Mouse (Mus musculus) layer of hippocampus, adult 6 months (tissue): ENCODE measurements around the gene Rps7. TPM values are rescaled to one million over a fixed set of nuclear protein-coding genes. Genes with fewer than 3 reads are reported as not detected.

Experiments used
- long read RNA-seq, 2 experiments: library from polyadenylated mRNA; unstranded; transcript quantifications; one replicate each; pipeline ENCODE4 v2.0.0; 2019 to 2020
- microRNA-seq: library from miRNA; unstranded; fragments of <30 nt; microRNA quantifications from one replicate; pipeline ENCODE4 v1.2.0, GENCODE M21; 2020
- polyA plus RNA-seq: library from polyadenylated mRNA; unstranded; fragments of <200 nt; fragmentation: Nextera tagmentation; gene quantifications from 2 replicates; pipeline ENCODE4 v1.2.3, GENCODE M21; 2021

Gene Rps7
- 1,199 and 1,324 TPM in 2 replicates for polyA plus RNA-seq
- long read RNA-seq, experiment 1, transcript Rps7-201 (7 exons, 954 nt), result major isoform, 811 of 878 reads
- long read RNA-seq, experiment 1, transcript Rps7-203 (6 exons, 820 nt), result minor isoform, 31 of 878 reads
- long read RNA-seq, experiment 1, partial matches to known transcripts, result 12 of 878 reads
- long read RNA-seq, experiment 1, other reads (novel, unspliced or antisense), result 21 of 878 reads
- long read RNA-seq, experiment 2, transcript Rps7-201 (7 exons, 954 nt), result major isoform, 61 of 69 reads
- long read RNA-seq, experiment 2, partial matches to known transcripts, result 0 of 69 reads
- long read RNA-seq, experiment 2, other reads (novel, unspliced or antisense), result 4 of 69 reads

DNA sequence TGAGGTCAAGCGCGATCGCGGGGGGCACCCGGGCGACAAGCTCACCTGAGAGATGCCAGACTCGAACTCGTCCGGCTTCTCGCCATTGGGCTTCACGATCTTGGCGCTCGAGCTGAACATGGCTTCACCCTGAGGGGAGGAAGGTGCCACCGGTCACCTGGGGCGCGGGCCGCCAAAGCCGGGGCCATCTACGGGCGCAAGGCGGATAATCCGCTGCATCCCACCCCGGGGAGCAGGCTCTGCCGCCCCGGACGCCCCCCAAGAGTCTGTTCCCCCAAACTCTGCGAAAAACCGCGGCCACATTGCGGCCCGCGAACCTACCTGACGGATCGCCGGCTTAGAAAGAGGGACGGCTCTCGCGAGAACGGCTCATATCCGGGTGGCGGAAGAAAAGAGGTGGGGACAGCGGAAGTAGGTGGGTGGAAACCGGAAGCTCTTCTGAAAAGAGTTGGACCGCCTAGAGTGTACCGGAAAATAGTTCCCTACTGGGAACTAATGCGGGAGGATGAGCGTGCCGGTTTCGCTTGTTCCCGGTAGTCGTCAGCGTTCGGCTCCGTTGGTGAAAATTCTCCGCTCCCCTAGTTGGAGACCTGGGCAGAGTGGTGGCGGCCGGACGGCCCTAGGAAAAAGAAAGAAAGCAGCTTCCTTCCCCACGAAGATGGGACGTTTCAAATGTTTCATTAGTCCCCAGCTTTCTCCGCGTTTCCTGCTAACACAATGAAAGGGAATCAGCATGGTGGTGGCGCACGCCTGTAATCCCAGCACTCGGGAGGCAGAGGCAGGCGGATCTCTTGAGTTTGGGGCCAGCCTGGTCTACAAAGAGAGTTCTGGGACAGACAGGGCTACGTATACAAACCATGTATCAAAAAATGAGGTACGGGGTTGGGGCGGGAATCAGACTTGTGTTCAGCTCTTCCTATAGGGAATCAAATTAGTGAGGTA is at the start of gene Rps7:
Rps7 (minus strand) TSS at position 419 of the 942 bp plus-strand sequence.

GRCm38 (mm10) chr12:28675121-28675924 is 39.6 kb upstream of the Rps7 start, which contains the start of gene Adi1:
Adi1 (plus strand) TSS chr12:28675231.

DNA sequence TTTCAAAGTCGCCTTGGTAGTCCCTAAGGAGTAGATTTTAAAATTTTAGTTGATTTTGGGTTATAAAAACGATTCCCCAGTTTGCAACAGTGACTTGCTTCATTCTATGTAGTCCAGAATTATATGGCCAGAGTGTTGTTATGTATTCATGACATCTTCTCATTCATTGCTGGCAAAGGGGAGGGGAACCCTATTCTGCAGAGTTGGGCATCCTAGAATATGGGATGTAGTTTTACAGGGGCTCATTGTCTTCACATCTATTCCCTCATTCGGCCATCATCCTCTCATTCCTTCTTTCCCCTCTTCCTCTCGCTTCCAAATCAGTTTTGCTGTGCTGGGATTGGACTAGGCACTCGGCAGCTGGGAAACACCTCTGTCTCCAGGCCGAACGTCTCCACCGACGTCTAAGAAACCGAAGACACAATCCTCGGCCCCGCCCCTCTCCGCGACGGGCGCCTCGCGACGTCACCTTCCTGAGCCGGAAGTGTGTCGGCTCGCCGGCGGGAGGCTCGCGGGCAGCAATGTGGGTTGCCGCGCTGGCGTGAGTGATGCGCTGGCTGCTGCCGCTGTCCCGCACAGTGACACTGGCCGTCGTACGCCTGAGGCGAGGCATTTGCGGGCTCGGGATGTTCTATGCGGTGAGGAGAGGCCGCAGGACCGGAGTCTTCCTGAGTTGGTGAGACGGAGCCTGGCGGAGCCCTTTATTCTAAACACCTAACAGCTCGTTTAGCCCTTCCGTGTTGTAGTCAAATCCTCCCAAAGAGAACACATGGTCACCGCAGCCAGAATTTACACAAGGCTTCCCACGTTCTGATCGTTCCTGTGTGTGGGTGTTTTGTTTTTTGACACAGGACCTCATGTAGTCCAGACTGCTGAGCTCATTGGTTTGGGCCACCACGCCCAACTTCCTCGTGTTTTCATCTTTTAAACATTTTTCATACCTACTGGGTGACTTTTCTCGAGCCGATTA is 13.7 kb upstream of the Rps7 start, which contains the start of gene Rnaseh1:
Rnaseh1 (plus strand) TSS at position 462 of the 970 bp plus-strand sequence.

GRCm38 (mm10) chr12:28623195-28623594 is 12.6 kb downstream of the Rps7 start, which contains the start of gene Colec11:
Colec11 (minus strand) TSS chr12:28623377.

DNA sequence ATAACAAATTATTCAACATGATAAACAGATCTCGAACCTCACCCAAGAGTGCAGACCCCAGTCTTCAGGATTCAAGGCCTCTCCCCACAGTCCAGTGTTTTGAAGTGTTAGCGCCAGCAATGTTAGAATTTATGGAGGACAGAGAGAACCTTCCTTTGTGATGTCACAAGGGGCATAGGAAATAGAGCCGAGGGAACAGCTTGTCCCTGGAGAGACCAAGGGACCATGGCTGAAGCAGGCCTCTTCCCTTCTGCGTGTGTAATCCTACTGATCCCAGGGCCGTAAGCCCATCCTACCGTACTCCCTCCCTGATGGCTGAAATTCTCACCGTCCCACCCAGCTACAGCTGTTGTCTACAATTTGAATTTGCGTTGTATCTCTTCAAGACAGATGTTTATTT is 53.3 kb downstream of the Rps7 start, which contains the start of gene Allc:
Allc (minus strand) TSS at position 101 of the 400 bp plus-strand sequence.

Small RNA genes lying within 50 kb of the gene (microRNA-seq; reads per million reads assigned to microRNA genes)
- gene Mir6937, result not detected

Other genes starting within 250 kb of the Rps7 start
- gene Dcdc2c, start 83.6 kb downstream of the Rps7 start, polyA plus RNA-seq, result not detected in 2 replicates
- gene Allc, start 53.4 kb downstream of the Rps7 start, polyA plus RNA-seq, result 0.13 and 0.20 TPM in 2 replicates
- gene Colec11, start 12.6 kb downstream of the Rps7 start, polyA plus RNA-seq, result 0.59 and 1.0 TPM in 2 replicates
- gene Rnaseh1, start 13.6 kb upstream of the Rps7 start, polyA plus RNA-seq, result 9.1 and 12.3 TPM in 2 replicates
- 65.2 and 74.0 TPM in 2 replicates for gene Adi1, start 39.3 kb upstream of the Rps7 start, polyA plus RNA-seq
- gene Trappc12, start 114.5 kb upstream of the Rps7 start, polyA plus RNA-seq, result 36.6 and 37.7 TPM in 2 replicates
- 66.0 and 69.0 TPM in 2 replicates for gene Eipr1, start 115.8 kb upstream of the Rps7 start, polyA plus RNA-seq